Mouse (Mus musculus): ENCODE results near the gene Cd164l2.

DNA sequence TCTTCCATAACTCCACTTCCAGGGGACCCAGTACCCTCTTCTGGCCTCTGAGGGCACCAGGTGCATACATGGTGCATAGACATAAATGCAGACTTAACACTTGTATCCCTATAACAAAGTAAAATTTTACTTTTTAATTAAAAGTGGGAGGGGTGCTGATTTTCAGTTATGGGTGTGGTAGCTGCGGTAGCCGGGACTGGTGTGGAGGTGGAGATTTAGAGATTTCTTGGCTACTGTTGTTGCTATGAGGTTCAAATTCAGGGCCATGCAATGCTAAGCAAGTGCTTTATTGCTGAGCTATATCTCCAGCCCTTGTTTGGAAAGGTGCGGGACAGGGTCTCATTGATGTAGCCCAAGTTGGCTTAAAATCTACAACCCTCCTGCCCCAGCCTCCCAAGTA, 6.8 kb downstream of the Cd164l2 start:
- TF ChIP-seq CTCF (IDR thresholded peaks at IDR 0.05; ENCODE audit: insufficient read depth, low read depth, low read length) (no peak), POLR2A (IDR thresholded peaks at IDR 0.05; ENCODE audit: insufficient read depth, low read depth, low read length) (no peak)
